ENCODE assay signal across 25 mouse cellular contexts in genomic region chr17:47626031-47626430, GRCm38 (mm10). TPM values are rescaled to one million over a fixed set of nuclear protein-coding genes. Genes with fewer than 3 reads are reported as not detected.
DNase-seq lines count a peak whose midpoint lies in the region; ATAC-seq and TF ChIP-seq lines count a peak whose summit lies in the region.
"Had no signal": no experiment of that assay in that cellular context is flagged by ENCODE, and none has a peak within 500 bp of the region (broad histone marks: within the 10 kb centered on the region; RNA-seq: fewer than 3 reads in every experiment).

No protein-coding gene starts in this region.

- no peak overlapping the region for H3K9ac ChIP-seq in liver, embryonic 15.5 days
- H3K9ac ChIP-seq in liver, embryonic 12.5 days, result no peak overlapping the region
- H3K9ac ChIP-seq in lung, postnatal 0 days (replicated peaks; ENCODE audit: low read depth), result no peak overlapping the region
- H3K9ac ChIP-seq: embryonic facial prominence, embryonic 12.5 days; forebrain, embryonic 13.5 days had no signal

- no peak for DNase-seq in gastrocnemius, adult 2 months
- DNase-seq in gastrocnemius, postnatal 10 days, result no peak
- DNase-seq in lung, postnatal 14 days, result peak; percentile 27
- no peak for DNase-seq in lung, postnatal 0 days (ENCODE audit: low spot score)
- peak; percentile 17 to 71 for DNase-seq in lung, postnatal 4 days
- no peak for DNase-seq in thymus, postnatal 4 days
- DNase-seq: adrenal gland, adult 8-10 months; adrenal gland, postnatal 14 days; adrenal gland, postnatal 36 days; B cell, adult 2 months; cerebellum, adult 11-12 months; cerebellum, adult 2 months; cerebellum, adult 9-10 months; cerebellum, postnatal 10 days; cerebellum, postnatal 25 days had no signal

- no peak for ATAC-seq in liver, embryonic 15.5 days (ENCODE audit: insufficient read depth)
- ATAC-seq in liver, embryonic 12.5 days, result no peak
- ATAC-seq in lung, postnatal 0 days, result no peak
- ATAC-seq: activated CD4-positive, CD25-positive, alpha-beta regulatory T cell, adult 4 months; CD4-positive, CD25-positive, alpha-beta regulatory T cell, adult 4 months; forebrain, embryonic 13.5 days; Patski had no signal

- no peak overlapping the region for H3K4me2 ChIP-seq in liver, embryonic 15.5 days
- H3K4me2 ChIP-seq in liver, embryonic 12.5 days, result no peak overlapping the region
- H3K4me2 ChIP-seq in lung, postnatal 0 days (replicated peaks; ENCODE audit: low read depth, low read length), result no peak overlapping the region
- H3K4me2 ChIP-seq: embryonic facial prominence, embryonic 12.5 days; forebrain, embryonic 13.5 days had no signal

- WGBS in liver, embryonic 15.5 days (ENCODE audit: insufficient replicate concordance), result 88% methylated on average over 5 of the region's 5 CpGs
- WGBS in liver, embryonic 12.5 days (ENCODE audit: insufficient replicate concordance), result 86% methylated on average over 5 of the region's 5 CpGs
- WGBS in lung, postnatal 0 days, result 74% methylated on average over 5 of the region's 5 CpGs

- H3K4me3 ChIP-seq in gastrocnemius, adult 2 months, result no peak overlapping the region
- no peak overlapping the region for H3K4me3 ChIP-seq in liver, embryonic 15.5 days (replicated peaks)
- H3K4me3 ChIP-seq in liver, embryonic 12.5 days, result no peak overlapping the region
- H3K4me3 ChIP-seq in lung, postnatal 0 days (ENCODE audit: low read depth, low read length), result no peak overlapping the region
- H3K4me3 ChIP-seq: embryonic facial prominence, embryonic 10.5 days; embryonic facial prominence, embryonic 12.5 days; forebrain, embryonic 13.5 days had no signal

- H3K9me3 ChIP-seq in liver, embryonic 15.5 days (replicated peaks), result no peaks in the 10 kb centered on the region
- no peaks in the 10 kb centered on the region for H3K9me3 ChIP-seq in liver, embryonic 12.5 days (replicated peaks)
- H3K9me3 ChIP-seq in lung, postnatal 0 days (ENCODE audit: low read length), result no peaks in the 10 kb centered on the region
- H3K9me3 ChIP-seq: embryonic facial prominence, embryonic 10.5 days; embryonic facial prominence, embryonic 12.5 days; forebrain, embryonic 13.5 days; G1E had no signal

- TF ChIP-seq EP300 in lung, postnatal 0 days (IDR thresholded peaks at IDR 0.05), result no peak

- H3K27ac ChIP-seq in gastrocnemius, adult 2 months, result peak overlapping the region; percentile 81; the same call in 1 of the 2 replicates
- H3K27ac ChIP-seq in liver, embryonic 15.5 days (replicated peaks), result 0 out of 2 replicates have a peak overlapping the region, but pooled peaks have one; percentile 10
- no peak overlapping the region for H3K27ac ChIP-seq in liver, embryonic 12.5 days
- no peak overlapping the region for H3K27ac ChIP-seq in lung, postnatal 0 days (ENCODE audit: low read length)
- H3K27ac ChIP-seq: embryonic facial prominence, embryonic 10.5 days; embryonic facial prominence, embryonic 12.5 days; forebrain, embryonic 13.5 days had no signal

- H3K4me1 ChIP-seq in liver, embryonic 15.5 days (replicated peaks), result peaks cover 31% of the 10 kb centered on the region
- peaks cover 40% of the 10 kb centered on the region for H3K4me1 ChIP-seq in liver, embryonic 12.5 days
- peaks cover 6% of the 10 kb centered on the region for H3K4me1 ChIP-seq in lung, postnatal 0 days (ENCODE audit: insufficient read depth, low read depth, low read length)

- no peaks in the 10 kb centered on the region for H3K27me3 ChIP-seq in liver, embryonic 15.5 days
- no peaks in the 10 kb centered on the region for H3K27me3 ChIP-seq in liver, embryonic 12.5 days (replicated peaks)
- no peaks in the 10 kb centered on the region for H3K27me3 ChIP-seq in lung, postnatal 0 days (replicated peaks; ENCODE audit: insufficient read depth, low read length)
- H3K27me3 ChIP-seq: CH12.LX; embryonic facial prominence, embryonic 12.5 days; forebrain, embryonic 13.5 days; Patski had no signal

- TF ChIP-seq CTCF in gastrocnemius, adult 2 months (IDR thresholded peaks at IDR 0.05), result no peak
- TF ChIP-seq CTCF in lung, postnatal 0 days (IDR thresholded peaks at IDR 0.05), result no peak

- peaks cover 68% of the 10 kb centered on the region for H3K36me3 ChIP-seq in liver, embryonic 15.5 days (replicated peaks)
- peaks cover 70% of the 10 kb centered on the region for H3K36me3 ChIP-seq in liver, embryonic 12.5 days
- peaks cover 13% of the 10 kb centered on the region for H3K36me3 ChIP-seq in lung, postnatal 0 days (ENCODE audit: insufficient read depth, low read length)

- intact Hi-C loops in gastrocnemius, adult 2 months (cut with DNase I), result no loop called here

RNA-seq across cellular contexts. Expression of gene Usp49, which starts 4.5 kb away (rescaled TPM):
- total RNA-seq in gastrocnemius, adult 2 months (2021), result 1 to 10 TPM; 3.1 to 4.5 TPM
- total RNA-seq in gastrocnemius, postnatal 10 days (2021), result 1 to 10 TPM; 4.6 to 4.9 TPM
- 2.8 and 3.7 TPM in 2 replicates for polyA plus RNA-seq in liver, embryonic 15.5 days (2015; fragmentation: Nextera tagmentation; extraction: Ambion mirVana)
- polyA plus RNA-seq in liver, embryonic 12.5 days (2016; fragmentation: Nextera tagmentation; extraction: Ambion mirVana), result 5.0 and 6.2 TPM in 2 replicates
- polyA plus RNA-seq in lung, postnatal 0 days (2015; fragmentation: Nextera tagmentation; extraction: Ambion mirVana), result 3.3 and 4.1 TPM in 2 replicates

RNA-seq across cellular contexts. Expression of gene Gm20517, which starts 14.6 kb away (rescaled TPM):
- total RNA-seq in gastrocnemius, adult 2 months (2021), result 1 to 10 TPM in 1 of 2 experiments, under 1 TPM in 1; 0.82 to 2.4 TPM
- total RNA-seq in gastrocnemius, postnatal 10 days (2021), result 1 to 10 TPM; 1.8 to 2.1 TPM
- polyA plus RNA-seq in liver, embryonic 15.5 days (2015; fragmentation: Nextera tagmentation; extraction: Ambion mirVana), result 2.1 and 2.4 TPM in 2 replicates
- 2.3 and 2.7 TPM in 2 replicates for polyA plus RNA-seq in liver, embryonic 12.5 days (2016; fragmentation: Nextera tagmentation; extraction: Ambion mirVana)
- 0.64 and 1.4 TPM in 2 replicates for polyA plus RNA-seq in lung, postnatal 0 days (2015; fragmentation: Nextera tagmentation; extraction: Ambion mirVana)

RNA-seq across cellular contexts. Expression of gene Med20, which starts 14.6 kb away (rescaled TPM):
- total RNA-seq in gastrocnemius, adult 2 months (2021), result 10 to 100 TPM; 17.9 to 18.3 TPM
- total RNA-seq in gastrocnemius, postnatal 10 days (2021), result 10 to 100 TPM; 14.7 to 15.5 TPM
- polyA plus RNA-seq in liver, embryonic 15.5 days (2015; fragmentation: Nextera tagmentation; extraction: Ambion mirVana), result 21.6 and 26.0 TPM in 2 replicates
- 31.2 and 32.6 TPM in 2 replicates for polyA plus RNA-seq in liver, embryonic 12.5 days (2016; fragmentation: Nextera tagmentation; extraction: Ambion mirVana)
- 31.6 and 32.8 TPM in 2 replicates for polyA plus RNA-seq in lung, postnatal 0 days (2015; fragmentation: Nextera tagmentation; extraction: Ambion mirVana)

RNA-seq across cellular contexts. Expression of gene Bysl, which starts 14.7 kb away (rescaled TPM):
- 10 to 100 TPM; 14.2 to 16.0 TPM for total RNA-seq in gastrocnemius, adult 2 months (2021)
- 10 to 100 TPM; 13.0 TPM for total RNA-seq in gastrocnemius, postnatal 10 days (2021)
- polyA plus RNA-seq in liver, embryonic 15.5 days (2015; fragmentation: Nextera tagmentation; extraction: Ambion mirVana), result 16.5 and 18.0 TPM in 2 replicates
- polyA plus RNA-seq in liver, embryonic 12.5 days (2016; fragmentation: Nextera tagmentation; extraction: Ambion mirVana), result 34.6 and 35.2 TPM in 2 replicates
- 9.9 and 10.4 TPM in 2 replicates for polyA plus RNA-seq in lung, postnatal 0 days (2015; fragmentation: Nextera tagmentation; extraction: Ambion mirVana)

Comparison
In these comparisons a context has a peak if more than half of its experiments do, and no peak if none do; other contexts are left out.
1. DNase-seq: peak in lung, postnatal 14 days (single experiment) and lung, postnatal 4 days (2 of 2); none in gastrocnemius, adult 2 months (single experiment), gastrocnemius, postnatal 10 days (single experiment), lung, postnatal 0 days (single experiment) and thymus, postnatal 4 days (single experiment).
2. H3K27ac ChIP-seq: peak in gastrocnemius, adult 2 months (single experiment) and liver, embryonic 15.5 days (single experiment); none in liver, embryonic 12.5 days (single experiment) and lung, postnatal 0 days (single experiment).